ENCODE assay signal across 17 mouse cellular contexts in the genomic region with DNA sequence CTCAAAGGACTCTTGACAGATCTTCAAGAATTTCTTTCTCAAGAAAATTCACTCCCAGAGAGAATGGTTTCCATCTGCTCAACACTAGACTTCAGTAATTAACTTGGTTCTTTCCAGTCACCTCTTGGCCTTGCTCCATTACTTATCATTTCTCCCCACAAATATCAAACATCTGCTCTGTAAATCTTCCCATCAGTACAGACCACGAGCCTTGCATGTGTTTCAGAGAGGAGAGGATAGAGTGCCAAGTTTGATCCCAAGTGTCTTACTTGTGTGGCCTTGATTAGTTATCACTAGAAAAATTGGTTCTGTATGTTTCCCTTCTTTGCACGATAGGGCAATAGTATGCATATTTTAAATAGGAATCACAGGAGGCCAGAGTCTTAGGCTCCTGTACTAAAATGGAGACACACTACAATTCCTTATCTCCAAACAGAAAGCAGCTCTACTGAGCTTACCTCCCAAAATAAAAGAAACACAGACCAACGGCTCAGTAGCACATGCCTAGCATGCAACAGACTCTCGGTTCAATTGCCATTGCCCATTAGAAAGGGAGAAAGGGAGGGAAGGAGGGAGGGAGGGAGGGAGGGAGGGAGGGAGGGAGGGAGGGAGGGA.
DNase-seq lines count a peak whose midpoint lies in the region; ATAC-seq and TF ChIP-seq lines count a peak whose summit lies in the region.
"Had no signal": no experiment of that assay in that cellular context is flagged by ENCODE, and none has a peak within 500 bp of the region (broad histone marks: within the 10 kb centered on the region; RNA-seq: fewer than 3 reads in every experiment).

No protein-coding gene starts in this region.

- H3K27me3 ChIP-seq in hindbrain, postnatal 0 days (ENCODE audit: insufficient read depth, low read length): no peaks in the 10 kb centered on the region
- no peaks in the 10 kb centered on the region for H3K27me3 ChIP-seq in hindbrain, embryonic 11.5 days (ENCODE audit: control insufficient read depth, insufficient read depth, low read length)
- no peaks in the 10 kb centered on the region for H3K27me3 ChIP-seq in midbrain, postnatal 0 days (ENCODE audit: insufficient read depth, low read length)
- H3K27me3 ChIP-seq in midbrain, embryonic 11.5 days (ENCODE audit: control insufficient read depth, insufficient read depth, low read length): no peaks in the 10 kb centered on the region
- H3K27me3 ChIP-seq in liver, embryonic 13.5 days: no peaks in the 10 kb centered on the region
- H3K27me3 ChIP-seq: lung, embryonic 15.5 days; midbrain, embryonic 12.5 days; neural tube, embryonic 15.5 days had no signal

- H3K4me2 ChIP-seq in hindbrain, postnatal 0 days (ENCODE audit: low read depth, low read length): no peak overlapping the region
- H3K4me2 ChIP-seq in hindbrain, embryonic 11.5 days (replicated peaks; ENCODE audit: low read depth, low read length): no peak overlapping the region
- no peak overlapping the region for H3K4me2 ChIP-seq in midbrain, postnatal 0 days (ENCODE audit: low read depth, low read length, poor library complexity, severe bottlenecking)
- H3K4me2 ChIP-seq in midbrain, embryonic 11.5 days: no peak overlapping the region
- H3K4me2 ChIP-seq in liver, embryonic 13.5 days: no peak overlapping the region
- H3K4me2 ChIP-seq: lung, embryonic 15.5 days; midbrain, embryonic 12.5 days; neural tube, embryonic 15.5 days had no signal

- peak; percentile 34 for DNase-seq in hindbrain, postnatal 0 days (ENCODE audit: low spot score)
- no peak for DNase-seq in hindbrain, embryonic 11.5 days (ENCODE audit: low spot score)
- DNase-seq in midbrain, postnatal 0 days (ENCODE audit: low spot score): peak; percentile 34
- DNase-seq in midbrain, embryonic 11.5 days (ENCODE audit: low spot score, missing footprints): no peak
- no peak for DNase-seq in liver, embryonic 13.5 days
- no peak for DNase-seq in frontal cortex, postnatal 14 days (ENCODE audit: low spot score in 2 of 2)
- no peak for DNase-seq in cerebellum, adult 11 months
- DNase-seq: embryo, embryonic 11 days; kidney, adult 2 months; kidney, postnatal 14 days; thymus, postnatal 14 days had no signal

- H3K27ac ChIP-seq in hindbrain, postnatal 0 days: no peak overlapping the region
- no peak overlapping the region for H3K27ac ChIP-seq in hindbrain, embryonic 11.5 days (ENCODE audit: low read depth, low read length)
- H3K27ac ChIP-seq in midbrain, postnatal 0 days (ENCODE audit: low read depth, low read length): no peak overlapping the region
- H3K27ac ChIP-seq in midbrain, embryonic 11.5 days (ENCODE audit: low read depth, low read length): no peak overlapping the region
- peak overlapping the region; percentile 4 for H3K27ac ChIP-seq in liver, embryonic 13.5 days
- H3K27ac ChIP-seq: lung, embryonic 15.5 days; midbrain, embryonic 12.5 days; neural tube, embryonic 15.5 days; stomach, postnatal 0 days had no signal

- H3K36me3 ChIP-seq in hindbrain, postnatal 0 days (ENCODE audit: insufficient read depth, low read length): no peaks in the 10 kb centered on the region
- no peaks in the 10 kb centered on the region for H3K36me3 ChIP-seq in hindbrain, embryonic 11.5 days (ENCODE audit: control insufficient read depth, insufficient read depth, low read length)
- H3K36me3 ChIP-seq in midbrain, postnatal 0 days (ENCODE audit: insufficient read depth, low read length): no peaks in the 10 kb centered on the region
- no peaks in the 10 kb centered on the region for H3K36me3 ChIP-seq in midbrain, embryonic 11.5 days (ENCODE audit: control insufficient read depth, insufficient read depth, low read length)
- no peaks in the 10 kb centered on the region for H3K36me3 ChIP-seq in liver, embryonic 13.5 days
- H3K36me3 ChIP-seq: lung, embryonic 15.5 days; midbrain, embryonic 12.5 days; neural tube, embryonic 15.5 days had no signal

- no peak overlapping the region for H3K4me3 ChIP-seq in hindbrain, postnatal 0 days (ENCODE audit: low read length)
- no peak overlapping the region for H3K4me3 ChIP-seq in hindbrain, embryonic 11.5 days (ENCODE audit: low read depth, low read length)
- H3K4me3 ChIP-seq in midbrain, postnatal 0 days (ENCODE audit: low read depth, low read length): no peak overlapping the region
- no peak overlapping the region for H3K4me3 ChIP-seq in midbrain, embryonic 11.5 days (ENCODE audit: low read depth, low read length)
- H3K4me3 ChIP-seq in liver, embryonic 13.5 days (replicated peaks): no peak overlapping the region
- H3K4me3 ChIP-seq: erythroblast, embryonic 14.5 days; lung, embryonic 15.5 days; midbrain, embryonic 12.5 days; myocyte; neural tube, embryonic 15.5 days had no signal

- H3K9me3 ChIP-seq in hindbrain, postnatal 0 days (ENCODE audit: low read length): no peaks in the 10 kb centered on the region
- H3K9me3 ChIP-seq in hindbrain, embryonic 11.5 days (ENCODE audit: control insufficient read depth, low read length): no peaks in the 10 kb centered on the region
- H3K9me3 ChIP-seq in midbrain, postnatal 0 days (ENCODE audit: low read length): no peaks in the 10 kb centered on the region
- H3K9me3 ChIP-seq in midbrain, embryonic 11.5 days (ENCODE audit: control insufficient read depth, low read length): no peaks in the 10 kb centered on the region
- no peaks in the 10 kb centered on the region for H3K9me3 ChIP-seq in liver, embryonic 13.5 days (replicated peaks)
- H3K9me3 ChIP-seq: lung, embryonic 15.5 days; midbrain, embryonic 12.5 days; neural tube, embryonic 15.5 days had no signal

- 37% methylated on average over 4 of the region's 4 CpGs for WGBS in hindbrain, postnatal 0 days
- 77% methylated on average over 4 of the region's 4 CpGs for WGBS in hindbrain, embryonic 11.5 days
- WGBS in midbrain, postnatal 0 days: 77% methylated on average over 4 of the region's 4 CpGs
- WGBS in midbrain, embryonic 11.5 days: 68% methylated on average over 4 of the region's 4 CpGs
- WGBS in liver, embryonic 13.5 days (ENCODE audit: insufficient replicate concordance): 31% methylated on average over 4 of the region's 4 CpGs

- H3K4me1 ChIP-seq in hindbrain, postnatal 0 days (ENCODE audit: insufficient read depth, low read length): no peaks in the 10 kb centered on the region
- no peaks in the 10 kb centered on the region for H3K4me1 ChIP-seq in hindbrain, embryonic 11.5 days (replicated peaks; ENCODE audit: control insufficient read depth, insufficient read depth, low read length)
- no peaks in the 10 kb centered on the region for H3K4me1 ChIP-seq in midbrain, postnatal 0 days (ENCODE audit: insufficient read depth, low read length)
- H3K4me1 ChIP-seq in midbrain, embryonic 11.5 days (ENCODE audit: control insufficient read depth, insufficient read depth, low read length): no peaks in the 10 kb centered on the region
- H3K4me1 ChIP-seq in liver, embryonic 13.5 days (replicated peaks): peaks cover 33% of the 10 kb centered on the region
- H3K4me1 ChIP-seq: lung, embryonic 15.5 days had no signal

- TF ChIP-seq CTCF in hindbrain, postnatal 0 days (IDR thresholded peaks at IDR 0.05; ENCODE audit: low read depth): no peak
- no peak for TF ChIP-seq CTCF in midbrain, postnatal 0 days (IDR thresholded peaks at IDR 0.05)

- no peak overlapping the region for H3K9ac ChIP-seq in hindbrain, postnatal 0 days (replicated peaks; ENCODE audit: low read length)
- H3K9ac ChIP-seq in hindbrain, embryonic 11.5 days (ENCODE audit: low read depth, low read length): no peak overlapping the region
- no peak overlapping the region for H3K9ac ChIP-seq in midbrain, postnatal 0 days (replicated peaks; ENCODE audit: low read length, poor library complexity, severe bottlenecking)
- H3K9ac ChIP-seq in midbrain, embryonic 11.5 days (ENCODE audit: low read length): no peak overlapping the region
- no peak overlapping the region for H3K9ac ChIP-seq in liver, embryonic 13.5 days
- H3K9ac ChIP-seq: lung, embryonic 15.5 days; midbrain, embryonic 12.5 days; neural tube, embryonic 15.5 days had no signal

- no peak; the same call in 1 of the 2 replicates for ATAC-seq in hindbrain, postnatal 0 days
- ATAC-seq in hindbrain, embryonic 11.5 days (ENCODE audit: low FRiP score): no peak
- no peak for ATAC-seq in midbrain, postnatal 0 days (ENCODE audit: low FRiP score)
- ATAC-seq in midbrain, embryonic 11.5 days (ENCODE audit: low FRiP score): no peak
- ATAC-seq in liver, embryonic 13.5 days (ENCODE audit: low read depth): peak; percentile 59

Comparison
In these comparisons a context has a peak if more than half of its experiments do, and no peak if none do; other contexts are left out.
1. DNase-seq: peak in hindbrain, postnatal 0 days (single experiment) and midbrain, postnatal 0 days (single experiment); none in hindbrain, embryonic 11.5 days (single experiment), midbrain, embryonic 11.5 days (single experiment), liver, embryonic 13.5 days (single experiment), frontal cortex, postnatal 14 days (0 of 2) and cerebellum, adult 11 months (single experiment).